Mouse (Mus musculus) yolk sac, embryonic 10.5 days (tissue): ENCODE measurements around the gene Atg2a.

Experiments used
- DNase-seq: peaks from one replicate; pipeline ENCODE4 v3.0.0-alpha.2; 2017; ENCODE audit warnings: low spot score

Gene Atg2a

GRCm38 (mm10) chr19:6247526-6248300 is 6.2 kb downstream of the Atg2a start:
- DNase-seq: no peak

DNA sequence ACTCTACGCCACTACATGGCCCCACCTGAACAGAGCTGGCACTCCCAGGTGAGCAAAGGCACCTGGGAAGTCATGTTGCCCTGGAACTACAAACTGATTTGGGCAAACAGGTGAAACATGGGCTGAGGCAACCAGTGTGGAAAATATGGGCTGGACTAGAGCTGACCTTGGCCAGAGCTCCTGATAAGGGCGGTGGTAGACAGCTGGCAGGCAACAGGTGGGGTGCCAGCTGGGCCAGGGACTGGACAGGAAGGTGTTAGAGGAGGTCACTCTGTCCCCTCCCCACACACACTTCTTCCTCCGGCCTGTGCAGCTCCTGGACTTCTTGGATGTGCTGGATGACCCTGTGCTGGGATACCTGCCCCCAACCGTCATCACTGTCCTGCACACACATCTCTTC is 11.6 kb downstream of the Atg2a start:
- DNase-seq: no peak

- no peak for DNase-seq
Measured at GRCm38 (mm10) chr19:6260428-6260827, 19.0 kb downstream of the Atg2a start.

- no peak for DNase-seq
Measured at GRCm38 (mm10) chr19:6260946-6261345, 19.5 kb downstream of the Atg2a start.

DNA sequence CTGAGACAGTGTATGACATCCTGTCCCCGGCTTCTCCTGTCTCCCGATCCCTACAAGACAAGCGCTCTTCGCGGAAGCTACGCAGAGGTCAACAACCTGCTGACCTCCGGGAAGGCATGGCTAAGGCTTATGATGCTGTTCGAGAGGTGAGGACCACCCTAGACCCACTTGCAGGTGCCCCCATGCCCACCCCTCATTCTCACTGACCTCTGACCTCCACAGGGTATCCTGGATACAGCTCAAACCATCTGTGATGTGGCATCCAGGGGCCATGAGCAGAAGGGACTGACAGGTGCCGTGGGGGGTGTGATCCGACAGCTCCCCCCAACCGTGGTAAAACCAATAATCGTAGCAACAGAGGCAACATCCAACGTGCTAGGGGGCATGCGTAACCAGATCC is 19.9 kb downstream of the Atg2a start:
- DNase-seq: no peak

- peak; percentile 62 for DNase-seq
Measured at GRCm38 (mm10) chr19:6262222-6262621, 20.8 kb downstream of the Atg2a start.

DNA sequence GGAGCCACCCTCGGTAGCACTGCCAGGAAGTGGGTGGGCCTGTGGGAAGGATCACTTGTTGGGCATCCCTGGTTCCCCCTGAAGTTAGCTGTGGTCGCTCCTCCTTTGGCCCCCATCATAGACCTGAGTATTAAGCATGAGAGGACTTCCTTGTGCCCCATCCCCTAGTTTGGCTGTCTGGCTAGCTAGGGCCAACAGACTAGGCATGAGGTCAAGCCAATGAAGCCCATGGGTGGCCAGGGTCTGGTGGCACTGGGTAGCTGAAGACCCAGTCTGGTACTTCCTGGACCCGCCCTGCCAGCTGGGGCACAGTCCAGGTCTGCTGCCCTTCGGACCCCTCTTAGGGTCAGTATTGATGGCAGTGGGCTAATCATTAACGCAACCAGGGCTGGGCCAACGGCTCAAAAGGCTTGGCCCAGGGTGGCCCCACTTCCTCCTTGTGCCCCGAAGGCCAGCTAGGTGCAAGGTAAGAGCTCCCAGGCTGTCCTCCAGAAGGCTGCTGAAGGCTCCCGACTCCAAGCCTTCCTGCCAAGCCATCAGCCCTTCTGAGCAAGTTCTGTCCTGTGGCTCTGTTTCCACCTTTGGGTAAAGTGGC is 21.5 kb downstream of the Atg2a start:
- DNase-seq: peak; percentile 86

- no peak for DNase-seq
Measured at GRCm38 (mm10) chr19:6264200-6264599, 22.7 kb downstream of the Atg2a start.

- DNase-seq: no peak
Measured at GRCm38 (mm10) chr19:6264945-6265344, 23.5 kb downstream of the Atg2a start.

DNA sequence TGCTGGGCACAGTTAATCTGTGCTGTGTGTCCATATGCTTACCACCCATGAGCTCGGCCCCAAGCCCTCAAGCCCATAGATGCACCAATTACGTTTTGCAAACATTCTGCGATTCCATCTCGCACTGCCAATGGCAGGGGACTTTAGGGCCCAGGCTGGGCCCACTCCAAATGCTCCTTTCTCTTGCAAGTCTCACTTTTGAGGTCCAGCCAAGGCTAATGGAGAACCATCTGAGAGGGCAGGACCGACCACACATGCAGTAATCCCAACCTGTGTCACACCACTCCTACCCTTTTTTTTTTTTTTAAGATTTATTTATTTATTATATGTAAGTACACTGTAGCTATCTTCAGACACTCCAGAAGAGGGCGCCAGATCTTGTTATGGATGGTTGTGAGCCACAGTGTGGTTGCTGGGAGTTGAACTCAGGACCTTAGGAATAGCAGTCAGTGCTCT is 24.3 kb downstream of the Atg2a start:
- DNase-seq: no peak

DNA sequence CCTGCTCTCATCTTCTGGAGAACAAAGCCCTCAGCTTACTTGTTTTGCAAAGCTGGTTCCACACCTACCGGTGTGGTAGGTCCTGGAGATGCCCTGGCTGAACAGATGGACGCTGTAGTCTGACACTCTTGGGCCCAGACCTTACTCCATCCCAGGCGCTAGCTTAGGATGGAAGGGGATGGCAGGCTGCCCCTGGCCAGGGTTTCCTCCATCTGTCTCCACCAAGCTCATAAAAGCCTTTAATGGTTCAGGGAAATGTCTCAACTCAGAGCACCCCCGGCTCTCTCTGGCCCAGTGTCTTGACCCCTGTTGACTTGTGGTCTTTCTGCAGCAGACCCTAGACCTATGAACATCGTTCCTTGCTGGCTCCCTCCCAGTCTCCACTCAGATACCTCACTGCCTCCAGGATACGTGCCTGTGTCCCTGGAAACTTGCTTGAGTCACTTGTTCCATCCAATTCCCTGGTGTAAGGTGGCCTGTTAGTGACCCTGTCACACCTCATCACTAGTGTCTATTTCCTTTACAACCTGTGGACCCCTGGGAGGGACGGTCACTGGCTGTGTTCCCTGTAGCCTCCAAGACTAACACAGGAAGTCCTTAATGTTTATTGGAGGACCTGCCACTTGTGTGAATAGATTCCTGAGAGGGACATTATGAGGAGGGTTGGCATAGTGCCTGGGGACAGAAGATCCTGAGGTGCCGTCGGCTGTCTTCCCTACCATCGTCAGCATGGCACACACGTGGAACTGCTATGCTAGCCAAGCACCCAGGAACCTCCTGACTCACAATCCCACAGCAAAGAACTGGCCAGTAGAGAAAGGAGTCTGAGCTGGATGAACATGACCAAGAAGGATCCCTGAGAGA is 26.1 kb downstream of the Atg2a start:
- DNase-seq: no peak

DNA sequence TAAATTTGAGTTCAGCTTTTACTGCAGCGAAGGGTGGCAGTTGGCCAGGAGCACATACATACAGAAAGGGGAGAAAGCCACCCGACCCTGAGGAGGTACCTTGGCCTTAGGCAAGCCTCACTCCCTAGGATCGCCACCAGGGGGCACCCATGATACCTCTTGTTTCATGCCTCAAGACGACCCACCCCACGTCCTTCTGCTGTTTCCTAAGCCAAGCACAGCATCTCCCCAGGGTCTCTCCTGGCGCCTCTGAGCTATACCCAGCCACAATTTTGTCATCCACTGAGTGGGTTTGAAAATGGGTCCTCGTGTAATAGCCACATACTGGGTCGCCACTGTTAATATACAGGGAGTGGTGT is 26.7 kb downstream of the Atg2a start:
- DNase-seq: peak; percentile 81

- no peak for DNase-seq
Measured at GRCm38 (mm10) chr19:6268670-6269132, 27.2 kb downstream of the Atg2a start.

DNA sequence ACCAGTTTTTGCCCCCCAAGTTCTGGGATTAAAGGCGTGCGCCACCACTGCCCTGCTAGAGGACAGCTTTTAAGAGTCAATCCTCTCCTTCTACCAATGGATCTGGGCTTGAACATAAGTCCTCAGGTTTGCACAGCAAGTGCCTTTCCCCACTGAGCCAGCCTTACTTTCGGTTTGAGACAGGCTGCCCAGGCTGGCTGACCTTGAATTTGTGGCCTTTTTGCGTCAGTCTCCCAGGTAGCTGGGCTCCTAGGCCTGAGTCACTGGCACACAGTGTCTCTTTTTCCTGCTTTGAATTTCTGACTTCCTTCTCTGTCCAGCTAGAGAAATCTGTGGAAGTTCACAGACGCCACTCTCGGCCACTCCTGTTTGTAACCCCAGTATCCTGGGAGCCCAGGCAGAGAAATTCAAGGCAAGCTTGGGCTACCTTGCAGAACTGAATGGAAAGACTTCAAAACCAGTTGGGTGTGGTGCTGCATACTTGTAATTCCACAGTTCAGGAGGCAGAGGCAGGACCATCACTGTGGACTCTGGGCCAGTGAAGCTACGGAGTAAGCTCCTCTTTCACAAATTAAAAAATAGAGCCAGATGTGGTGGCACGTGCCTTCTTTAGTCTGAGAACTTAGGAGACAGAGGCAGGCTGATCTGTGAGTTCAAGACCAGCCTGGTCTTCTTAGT is 28.5 kb downstream of the Atg2a start:
- DNase-seq: no peak

GRCm38 (mm10) chr19:6270661-6271060 is 29.2 kb downstream of the Atg2a start:
- no peak for DNase-seq

DNA sequence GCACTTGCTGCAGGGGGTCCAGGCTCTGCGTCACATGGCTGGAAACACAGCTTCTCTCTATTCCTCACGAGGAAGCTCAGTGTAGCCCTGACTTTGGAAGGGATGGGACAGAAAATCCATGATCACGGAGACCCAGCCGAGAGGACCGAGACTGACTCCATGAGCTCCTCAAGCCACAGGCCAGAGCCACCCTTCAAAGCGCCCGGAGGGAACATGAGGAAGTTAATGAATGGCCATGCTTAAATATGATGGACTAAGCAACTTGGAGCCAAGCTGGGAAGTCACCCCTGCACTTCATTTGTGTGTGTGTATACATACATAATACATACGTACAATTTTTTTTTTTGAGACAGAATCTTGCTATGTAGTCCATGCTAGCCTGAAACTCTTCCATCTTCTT is 29.7 kb downstream of the Atg2a start:
- no peak for DNase-seq

- peak; percentile 85 for DNase-seq
Measured at GRCm38 (mm10) chr19:6272053-6272452, 30.6 kb downstream of the Atg2a start.

DNA sequence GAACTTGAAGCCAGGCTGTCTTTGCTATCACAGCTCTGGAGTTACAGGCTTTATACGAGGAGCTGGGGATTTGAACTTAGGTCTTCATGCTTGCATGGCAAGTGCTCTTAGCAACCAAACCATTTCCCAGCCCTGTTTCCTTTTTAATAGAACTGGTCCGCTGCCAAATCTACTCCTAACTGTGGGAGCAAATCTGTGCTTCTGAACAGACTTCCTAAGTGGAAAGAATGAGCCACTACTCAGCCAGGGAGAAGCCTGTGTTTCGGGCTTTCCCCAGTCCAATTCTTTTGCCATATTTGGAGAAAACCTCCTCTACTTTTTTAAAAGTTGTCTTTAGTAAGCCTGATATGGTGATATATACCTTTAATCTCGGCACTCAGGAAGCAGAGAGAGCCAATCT is 31.3 kb downstream of the Atg2a start:
- no peak for DNase-seq

DNA sequence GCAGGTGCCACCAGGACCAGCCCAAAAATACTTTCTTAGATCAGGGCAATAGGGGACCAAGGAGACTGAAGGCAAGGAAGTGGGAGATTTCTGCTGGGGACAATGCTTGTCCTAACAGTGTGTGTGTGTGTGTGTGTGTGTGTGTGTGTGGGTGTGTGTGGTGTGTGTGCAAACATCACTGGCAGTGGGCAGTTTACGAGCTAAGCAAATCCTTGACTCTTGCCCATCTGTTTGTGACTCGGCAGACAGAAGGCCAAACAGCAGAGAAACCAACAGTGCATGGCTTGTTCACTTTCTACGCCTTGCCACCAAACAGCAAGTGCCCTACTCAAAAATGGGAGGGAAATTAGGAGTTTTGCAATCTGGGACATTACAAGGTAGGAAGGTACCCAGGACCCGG is 32.1 kb downstream of the Atg2a start:
- DNase-seq: no peak

DNA sequence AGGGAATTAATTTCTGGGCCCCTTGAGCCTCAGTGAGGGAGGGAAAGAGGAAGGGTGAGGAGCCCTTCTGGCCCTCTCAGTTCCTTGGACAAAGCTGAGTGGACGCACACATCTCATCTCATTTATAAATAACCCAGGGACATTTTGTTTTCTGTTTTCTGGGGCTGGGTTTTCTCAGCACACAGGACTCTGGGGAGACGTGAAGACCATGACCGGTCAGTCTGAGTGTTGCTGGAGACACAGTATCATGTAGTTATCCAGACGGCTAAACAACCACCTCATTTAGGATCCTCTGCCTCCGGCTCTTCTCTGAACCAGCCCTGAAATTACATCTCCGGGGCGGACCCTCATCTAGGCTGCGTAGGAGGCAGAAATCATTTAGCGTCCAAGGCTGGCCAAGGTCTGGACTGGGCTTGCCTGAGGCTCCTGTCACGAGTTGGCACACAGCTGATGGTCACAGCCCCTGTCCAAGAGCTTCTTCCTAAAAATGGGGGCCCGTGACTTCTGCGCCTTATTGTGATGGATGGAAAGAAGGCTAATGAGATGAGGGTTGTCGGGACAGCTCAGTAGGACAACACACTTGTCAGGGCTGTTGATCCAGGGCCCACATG is 32.6 kb downstream of the Atg2a start:
- no peak for DNase-seq

DNA sequence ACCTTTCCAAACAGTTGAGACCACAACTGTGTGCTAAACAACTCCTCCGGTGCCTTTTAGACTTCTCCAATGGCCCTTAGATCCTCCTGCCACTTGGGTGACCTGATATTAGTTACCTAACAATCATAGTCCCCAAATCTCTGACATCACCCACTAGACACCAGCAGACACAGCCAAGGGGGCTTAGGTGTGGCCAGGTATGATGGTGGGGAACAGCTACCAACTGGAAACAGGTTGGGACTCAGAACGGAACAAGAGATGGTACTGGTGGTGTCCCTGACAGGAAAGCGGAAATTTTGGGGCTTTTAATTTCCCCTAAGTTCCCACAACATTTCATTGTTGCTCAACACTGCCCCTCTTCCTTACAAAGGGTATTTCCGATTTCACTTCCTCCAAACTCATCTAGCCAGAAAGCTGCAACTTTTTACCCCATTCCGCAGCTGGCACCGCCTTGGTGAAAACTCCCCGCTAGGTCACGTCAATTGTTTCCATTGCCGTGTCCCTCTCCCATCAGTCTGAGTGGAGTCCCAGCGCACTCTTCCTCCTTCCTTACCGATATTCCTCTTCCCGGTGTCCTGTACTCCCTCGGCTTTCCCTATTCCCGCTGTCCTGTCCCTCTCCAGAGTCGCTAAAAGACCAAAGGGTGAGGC is 34.4 kb downstream of the Atg2a start:
- DNase-seq: no peak
